Mouse (Mus musculus): ENCODE results near the gene Trmt10a.
"Not testable (repeated sequence)": the region's sequence is repeated elsewhere in the genome, so short reads cannot be mapped to it uniquely, and the experiment has no call there.

The Trmt10a gene

GRCm38 (mm10) chr3:138138146-138138545 lies 5.1 kb upstream of the Trmt10a start:
- DNase-seq = not testable (repeated sequence)

GRCm38 (mm10) chr3:138139663-138140062 lies 3.6 kb upstream of the Trmt10a start:
- no peak for DNase-seq

GRCm38 (mm10) chr3:138142052-138142732 lies 1.1 kb upstream of the Trmt10a start:
- no peak for DNase-seq

- no peak for DNase-seq
Observed at GRCm38 (mm10) chr3:138142733-138143314, 424 bp upstream of the Trmt10a start.

DNA sequence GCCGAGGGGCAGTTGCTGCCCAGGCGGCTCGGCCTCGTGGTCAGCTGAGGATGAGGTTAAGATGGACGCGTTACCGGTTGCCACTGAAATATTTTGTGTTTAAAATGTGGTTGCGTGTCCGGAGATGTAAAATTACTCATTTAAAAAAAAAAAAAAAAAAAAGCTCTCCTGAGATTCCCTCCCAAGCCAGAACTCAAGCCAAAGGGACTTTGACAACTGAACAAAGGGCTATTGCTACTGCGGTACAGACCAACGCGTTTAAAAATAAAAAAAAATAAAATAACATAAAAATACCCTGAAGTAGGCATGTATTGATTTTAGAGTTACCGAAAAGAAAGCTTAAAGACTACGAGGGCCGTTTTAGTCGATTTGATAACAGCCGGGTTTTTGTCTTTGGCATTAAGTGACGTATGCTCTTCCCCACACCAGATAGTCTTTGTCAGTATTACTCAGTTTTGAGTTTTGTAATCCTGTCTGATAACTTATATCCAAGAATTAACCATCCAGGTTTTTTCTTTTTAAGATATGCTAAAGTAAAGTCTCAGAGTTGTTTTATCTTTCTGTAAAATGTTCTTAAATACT lies 903 bp downstream of the Trmt10a start:
- DNase-seq = no peak

DNA sequence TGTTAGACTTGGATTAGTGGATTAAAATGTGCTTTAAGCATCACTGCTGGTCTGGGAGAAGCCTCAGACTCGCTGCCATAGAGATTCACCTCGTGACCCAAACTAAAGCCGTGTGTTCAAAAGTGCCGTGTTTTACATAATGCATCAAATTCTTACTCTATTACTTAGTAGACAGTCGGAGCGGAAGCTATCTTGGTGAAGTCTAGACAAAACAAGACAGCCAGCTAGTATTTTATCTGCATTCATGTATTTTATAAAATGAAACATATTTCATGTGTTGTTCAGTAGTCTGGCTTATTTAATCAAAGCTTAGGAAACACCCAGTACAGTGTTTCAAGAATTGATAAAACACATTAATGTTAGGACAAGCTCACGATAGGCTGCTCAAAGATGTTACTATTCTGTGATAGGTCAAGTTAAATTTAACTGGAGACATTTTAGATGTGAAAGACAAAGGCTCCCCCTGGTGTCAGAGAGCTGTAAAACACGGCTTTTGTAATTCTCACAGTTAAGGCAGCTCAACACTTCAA lies 1.5 kb downstream of the Trmt10a start, which contains the start of gene Mttp:
TSS of gene Mttp (minus strand) at position 327 of the 530 bp plus-strand sequence.
- DNase-seq = peak; percentile 73

DNA sequence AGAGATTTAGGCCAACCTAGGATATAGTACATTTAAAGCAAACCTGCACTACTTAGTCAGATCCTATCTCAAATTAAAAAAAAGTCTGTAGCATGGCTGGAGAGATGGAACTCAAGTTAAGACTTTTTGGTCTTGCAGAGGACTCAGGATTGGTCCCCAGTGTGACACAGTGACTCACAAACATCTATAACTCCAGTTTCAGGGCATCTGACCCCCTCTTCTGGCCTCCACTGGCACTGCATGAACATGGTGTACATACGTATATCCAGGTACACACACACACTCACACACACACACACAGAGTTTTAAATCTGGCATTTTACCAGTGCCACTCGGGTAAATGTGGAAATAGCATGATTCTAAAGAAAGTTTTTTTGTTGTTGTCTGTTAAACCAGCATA lies 5.6 kb downstream of the Trmt10a start:
- DNase-seq = no peak

DNA sequence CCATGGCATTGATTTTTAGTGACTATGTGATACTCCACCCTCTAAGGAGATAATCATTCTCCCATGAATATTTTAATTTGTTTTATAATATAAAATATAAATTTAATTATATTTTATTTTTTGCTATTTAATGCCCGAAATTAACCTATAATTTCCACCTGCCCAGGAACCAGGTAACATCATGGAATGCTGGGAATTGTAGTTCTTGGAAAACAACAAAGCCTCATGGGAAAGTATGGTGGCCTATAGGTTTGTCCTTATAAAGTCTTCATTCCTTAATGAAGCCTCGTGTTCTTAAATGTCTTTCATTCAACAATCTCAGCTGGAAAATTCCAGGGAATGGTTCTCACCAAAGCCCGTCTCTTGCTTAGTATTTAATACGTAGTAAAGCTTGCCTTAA lies 11.8 kb downstream of the Trmt10a start:
- no peak for DNase-seq

DNA sequence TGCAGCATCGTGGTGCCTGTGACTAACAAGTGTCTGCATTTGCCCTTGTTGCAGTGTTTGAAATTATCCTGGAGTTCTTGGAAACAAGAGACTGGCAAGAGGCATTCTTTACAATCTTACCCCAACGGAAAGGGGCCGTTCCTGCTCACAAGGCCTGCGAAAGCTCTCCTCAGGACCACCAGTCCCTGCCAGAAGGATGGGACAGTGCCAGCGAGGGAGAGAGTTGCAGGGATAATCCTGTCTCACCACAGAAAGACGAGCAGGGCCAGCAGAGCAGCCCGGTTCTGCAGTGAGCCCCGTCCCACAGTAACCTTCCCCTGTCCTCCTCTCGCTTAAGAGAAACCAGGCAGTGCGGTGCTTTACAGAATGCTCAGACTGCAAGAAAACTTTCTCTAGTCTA lies 13.4 kb downstream of the Trmt10a start:
- DNase-seq = no peak

GRCm38 (mm10) chr3:138161623-138162022 lies 18.4 kb downstream of the Trmt10a start:
- DNase-seq = no peak

GRCm38 (mm10) chr3:138162553-138163183 lies 19.4 kb downstream of the Trmt10a start:
- no peak for DNase-seq

GRCm38 (mm10) chr3:138173291-138173690 lies 30.0 kb downstream of the Trmt10a start:
- DNase-seq = no peak

GRCm38 (mm10) chr3:138175551-138175950 lies 32.3 kb downstream of the Trmt10a start:
- DNase-seq = no peak

DNA sequence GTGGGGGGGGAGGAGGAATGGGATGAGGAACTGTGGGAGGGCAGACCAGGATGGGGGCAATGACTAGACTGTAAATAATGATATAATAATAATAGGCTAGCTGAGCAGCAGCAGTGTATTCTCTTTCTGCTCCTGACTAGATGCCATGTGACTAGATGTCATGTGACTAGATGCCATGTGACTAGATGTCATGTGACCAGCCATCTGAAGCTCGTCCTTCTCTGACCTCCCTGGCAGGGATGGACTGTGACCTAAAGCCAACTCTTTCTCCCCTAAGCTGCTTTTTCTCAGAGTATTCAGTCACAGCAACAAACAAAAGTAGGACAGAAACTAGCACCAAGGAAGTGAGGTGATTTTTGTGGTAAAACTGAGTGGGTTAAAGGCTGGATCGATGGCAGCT lies 38.8 kb downstream of the Trmt10a start:
- DNase-seq = no peak

- DNase-seq = no peak
Observed at GRCm38 (mm10) chr3:138183371-138183770, 40.1 kb downstream of the Trmt10a start.

DNA sequence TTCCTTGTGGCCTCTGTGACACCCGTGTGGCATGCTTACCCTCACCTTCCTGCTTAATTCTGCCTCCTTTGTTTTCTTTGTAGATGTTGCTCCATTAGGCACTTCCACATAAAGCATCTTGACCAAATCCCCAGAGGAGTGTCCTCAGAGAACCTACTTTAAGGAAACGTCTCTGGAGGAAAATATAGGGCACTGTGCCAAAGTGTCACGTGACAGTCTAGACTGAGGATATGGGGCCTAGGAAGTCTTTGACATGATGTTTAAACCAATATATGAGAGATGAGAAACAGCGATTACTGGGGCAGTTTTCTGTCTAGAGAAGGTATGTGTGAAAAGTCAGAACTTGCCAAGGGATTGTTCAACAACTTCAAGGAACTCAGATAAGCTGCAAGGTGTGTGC lies 42.0 kb downstream of the Trmt10a start:
- DNase-seq = no peak

DNA sequence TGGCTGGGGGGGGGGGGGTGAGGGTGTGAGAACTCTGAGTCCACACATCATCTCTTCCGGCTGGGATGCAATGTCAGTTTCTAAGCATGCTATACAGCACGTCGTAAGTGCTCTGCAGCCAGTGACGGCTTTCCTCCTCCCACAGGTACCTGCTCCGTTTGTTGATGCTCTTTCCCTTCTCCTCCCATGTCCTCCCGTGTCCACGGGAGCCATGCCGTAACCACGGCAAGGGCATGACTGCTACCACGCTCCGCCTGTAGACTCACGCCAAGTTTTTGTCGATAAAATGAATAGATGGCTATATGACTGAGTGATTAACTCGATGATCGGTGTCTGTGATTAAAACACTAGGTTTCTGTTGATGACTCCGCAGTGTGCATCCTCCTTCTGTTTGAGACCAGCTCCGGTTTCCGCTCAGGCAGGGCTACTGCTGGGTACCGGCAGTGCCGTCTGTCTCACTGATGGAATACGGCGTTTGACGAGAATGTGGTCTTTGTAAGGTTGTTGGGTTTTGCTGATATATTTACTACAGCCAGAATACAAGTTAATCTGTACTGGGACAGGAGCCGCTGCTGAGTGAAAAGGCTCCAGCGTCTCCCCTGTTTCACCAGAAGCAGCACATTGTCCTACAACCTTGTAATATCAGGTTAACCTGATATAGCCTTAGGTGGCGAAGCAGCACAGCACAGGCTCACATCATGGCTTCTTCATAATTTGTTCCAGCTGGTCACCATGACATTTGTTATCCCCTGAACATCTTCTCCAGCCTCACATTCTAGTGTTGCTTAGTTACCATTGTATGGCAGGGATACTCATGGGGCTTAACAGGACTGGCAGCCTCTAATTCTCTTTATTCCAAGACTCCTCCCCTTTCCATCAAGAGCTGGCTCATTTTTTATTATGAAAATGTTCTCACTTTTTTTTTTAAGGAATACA lies 43.0 kb downstream of the Trmt10a start:
- no peak for DNase-seq

DNA sequence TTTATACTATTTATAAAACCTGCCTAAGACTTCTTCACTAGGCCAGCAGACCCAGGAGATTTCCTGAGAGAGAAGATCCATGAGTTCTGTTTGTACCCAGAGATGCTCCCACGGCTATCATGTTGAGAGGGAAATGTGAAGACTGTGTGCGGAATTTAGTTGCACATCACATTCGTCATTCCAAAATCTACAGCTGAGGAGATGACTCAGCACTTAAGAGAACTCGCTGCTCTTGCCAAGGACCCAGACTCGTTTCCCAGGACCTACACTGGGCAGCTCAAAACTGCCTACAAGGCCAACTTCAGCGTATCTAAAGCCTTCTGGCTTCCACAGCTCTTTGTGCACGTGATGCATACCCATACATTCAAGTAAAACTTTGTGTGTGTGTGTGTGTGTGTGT lies 49.0 kb downstream of the Trmt10a start:
- DNase-seq = no peak

- no peak for DNase-seq
Observed at GRCm38 (mm10) chr3:138193683-138194302, 50.5 kb downstream of the Trmt10a start, which contains the start of gene 4930579F01Rik. Gene 4930579F01Rik, minus strand, starts transcription at chr3:138193825.

GRCm38 (mm10) chr3:138197093-138197492 lies 53.8 kb downstream of the Trmt10a start:
- no peak for DNase-seq

DNA sequence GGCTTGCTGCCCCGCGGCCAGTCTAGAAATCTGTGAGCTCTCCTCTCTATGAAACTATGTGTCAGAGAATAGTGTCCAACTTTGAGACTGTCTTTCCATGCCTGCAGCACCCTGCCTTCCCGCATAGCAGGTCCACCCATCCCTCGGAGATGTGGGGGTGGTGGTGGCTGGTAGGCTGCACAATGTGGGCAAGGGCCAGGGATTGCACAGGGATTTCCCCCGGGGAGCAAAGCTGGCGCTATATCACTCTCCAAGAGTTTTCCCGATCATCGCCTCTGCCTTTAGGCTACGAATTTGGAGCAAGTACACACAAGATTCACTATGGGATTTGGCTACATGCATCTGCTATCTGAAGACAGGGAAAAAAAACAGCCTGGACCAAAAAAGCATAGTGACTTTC lies 54.3 kb downstream of the Trmt10a start:
- no peak for DNase-seq

Data from right cerebral cortex, postnatal 4 days (tissue).